Mouse (Mus musculus) limb, embryonic 13.5 days (tissue): ENCODE data around the gene Ilkap. TPM values are rescaled to one million over a fixed set of nuclear protein-coding genes. Genes with fewer than 3 reads are reported as not detected.

Experiments
- ATAC-seq: fragments of 200-750 bp; cut with Nextera tagmentation; 2 replicates; pipeline ENCODE4 v1.8.0; 2017; ENCODE audit warnings: low read depth, moderate number of reproducible peaks, moderate TSS enrichment; ENCODE audit not compliant: low FRiP score
- H3K27ac ChIP-seq: fragments of 300-500 bp; sonication (generic); 2 replicates; pipeline ENCODE4 v1.5.1; 2015; ENCODE audit warnings: inconsistent platforms, mild to moderate bottlenecking, moderate library complexity
- H3K27me3 ChIP-seq: fragments of 300-500 bp; sonication (generic); 2 replicates; pipeline ENCODE4 v1.6.1; 2015; ENCODE audit warnings: mild to moderate bottlenecking, inconsistent platforms
- H3K36me3 ChIP-seq: fragments of 300-500 bp; sonication (generic); 2 replicates; pipeline ENCODE4 v1.6.1; 2015; ENCODE audit warnings: inconsistent platforms, mild to moderate bottlenecking, moderate library complexity
- H3K4me1 ChIP-seq: fragments of 300-500 bp; sonication (generic); 2 replicates; pipeline ENCODE4 v1.6.1; 2015; ENCODE audit warnings: inconsistent platforms
- H3K4me2 ChIP-seq: fragments of 300-500 bp; sonication (generic); replicated peaks from 2 replicates; pipeline ENCODE4 v1.6.1; 2015; ENCODE audit warnings: inconsistent platforms, mild to moderate bottlenecking, moderate library complexity
- H3K4me3 ChIP-seq: fragments of 300-500 bp; sonication (generic); 2 replicates; pipeline ENCODE4 v1.5.1; 2015; ENCODE audit warnings: moderate library complexity, mild to moderate bottlenecking, inconsistent platforms
- H3K9ac ChIP-seq: fragments of 300-500 bp; sonication (generic); 2 replicates; pipeline ENCODE4 v1.6.1; 2015; ENCODE audit warnings: mild to moderate bottlenecking, inconsistent platforms
- H3K9me3 ChIP-seq: fragments of 300-500 bp; sonication (generic); 2 replicates; pipeline ENCODE4 v1.6.1; 2016; ENCODE audit warnings: inconsistent platforms
- WGBS: fragments of 180-500 bp; shearing (Covaris S2); methylation state at CpG from one replicate; pipeline ENCODE4 v1.1.7; 2015; 5-methylcytosine and 5-hydroxymethylcytosine counted together
- polyA plus RNA-seq: library from polyadenylated mRNA; unstranded; fragments of >200 nt; fragmentation: Nextera tagmentation; extraction: Ambion mirVana; gene quantifications from 2 replicates; pipeline ENCODE4 v1.2.1, GENCODE M21; 2015

Gene Ilkap
- 163 and 172 TPM in 2 replicates for polyA plus RNA-seq

DNA sequence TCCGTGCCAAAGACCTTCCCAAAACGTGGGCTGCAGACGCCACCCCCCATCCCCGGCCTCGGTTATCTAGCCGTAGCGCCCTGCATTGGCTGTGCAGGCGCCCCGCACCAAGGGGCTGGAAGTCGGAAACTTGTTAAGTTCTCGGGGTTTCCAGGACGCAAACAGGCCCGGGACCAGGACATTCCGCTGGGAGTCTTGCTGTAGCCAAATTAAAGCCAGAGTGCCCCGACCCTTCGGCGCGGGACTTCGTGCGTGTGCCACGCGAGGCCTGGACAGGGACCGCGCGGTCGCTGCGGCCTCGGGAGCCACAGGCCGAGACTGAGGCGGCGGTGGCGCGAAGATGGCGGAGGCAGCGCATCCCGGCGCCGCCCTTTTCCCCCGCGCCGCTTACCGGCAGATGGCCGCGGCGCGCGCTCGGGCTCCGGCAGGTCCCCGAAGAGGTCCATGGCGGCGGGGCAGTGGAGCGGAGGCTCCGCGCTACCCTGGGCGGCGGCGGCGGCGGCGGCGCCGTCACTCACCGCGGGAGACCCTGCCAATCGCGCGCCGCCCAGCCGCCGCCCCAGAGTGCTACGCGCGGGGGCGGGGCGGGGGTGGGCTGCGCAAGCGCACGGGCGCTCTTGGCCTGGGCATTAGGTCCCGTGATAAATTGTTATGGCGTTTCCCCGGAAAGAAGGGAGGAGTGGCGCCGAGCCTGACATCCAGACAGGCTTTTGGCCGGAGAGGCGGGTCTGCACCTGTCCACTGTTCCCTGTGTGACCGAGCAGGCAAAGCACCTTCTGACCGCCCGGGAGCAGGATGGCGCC lies at the start of gene Ilkap:
Gene Ilkap (minus strand): TSS at position 556 of the 803 bp plus-strand sequence.
- Histone ChIP-seq H3K4me2 (peak within 1 kb of the TSS; percentile 94), H3K27me3 (no peaks in the 10 kb centered on the region), H3K36me3 (peaks cover 19% of the 10 kb centered on the region), H3K9me3 (no peaks in the 10 kb centered on the region), H3K4me3 (peak within 1 kb of the TSS; percentile 81), H3K27ac (peak within 1 kb of the TSS; percentile 83), H3K4me1 (peaks cover 17% of the 10 kb centered on the region), H3K9ac (peak within 1 kb of the TSS; percentile 91)
- WGBS = under 1% methylated on average over 77 of the region's 91 CpGs
- peak; percentile 97 for ATAC-seq

DNA sequence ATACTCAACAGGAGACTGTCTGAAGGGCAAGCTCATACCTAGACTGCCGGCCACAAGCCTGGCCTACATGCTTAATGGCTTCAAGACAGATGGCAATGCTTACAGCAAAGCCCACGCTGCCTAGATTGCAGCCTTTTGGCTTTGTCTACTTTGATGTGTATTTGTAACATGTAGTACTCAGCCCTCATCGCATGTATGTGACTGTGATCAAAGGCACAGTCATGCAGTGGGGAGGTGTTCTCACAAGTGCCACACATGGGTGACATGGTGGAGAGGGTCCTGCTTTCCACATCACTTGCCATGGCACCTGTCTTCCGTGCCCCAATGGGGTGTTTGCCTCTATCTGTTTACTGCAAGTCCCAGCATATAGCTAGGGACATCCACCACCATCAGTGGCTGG lies 47.9 kb upstream of the Ilkap start:
- Histone ChIP-seq H3K27me3 (no peaks in the 10 kb centered on the region), H3K4me1 (peaks cover 17% of the 10 kb centered on the region), H3K36me3 (peaks cover 38% of the 10 kb centered on the region), H3K9ac (no peak overlapping the region), H3K27ac (no peak overlapping the region), H3K9me3 (peaks cover 7% of the 10 kb centered on the region), H3K4me3 (no peak overlapping the region), H3K4me2 (no peak overlapping the region)
- 85% methylated on average over 4 of the region's 4 CpGs for WGBS
- no peak for ATAC-seq

DNA sequence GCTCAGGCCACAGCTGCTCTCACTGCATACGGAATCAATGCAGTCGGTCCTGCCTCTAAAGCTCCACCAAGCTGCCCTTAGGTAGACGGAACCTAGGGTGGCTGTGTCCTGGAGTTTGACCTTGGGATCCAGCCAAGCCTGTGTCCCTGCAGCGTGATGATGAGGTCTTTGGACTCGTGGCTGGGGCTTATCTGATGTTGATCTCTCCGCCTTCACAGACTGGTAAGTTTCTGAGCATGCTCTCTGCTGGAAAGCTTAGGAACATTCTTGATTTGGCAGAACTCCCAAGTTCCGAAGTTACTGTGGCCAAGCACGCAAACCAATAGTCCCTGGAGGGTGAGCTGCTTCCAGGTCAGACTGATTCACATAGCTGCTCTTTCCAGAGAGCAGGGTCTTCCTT lies 47.4 kb upstream of the Ilkap start:
- no peak for ATAC-seq
- Histone ChIP-seq H3K9ac (no peak overlapping the region), H3K4me2 (no peak overlapping the region), H3K27ac (no peak overlapping the region), H3K9me3 (peaks cover 7% of the 10 kb centered on the region), H3K4me3 (no peak overlapping the region), H3K36me3 (peaks cover 38% of the 10 kb centered on the region), H3K4me1 (peaks cover 12% of the 10 kb centered on the region), H3K27me3 (no peaks in the 10 kb centered on the region)
- WGBS = 74% methylated on average over 8 of the region's 8 CpGs

DNA sequence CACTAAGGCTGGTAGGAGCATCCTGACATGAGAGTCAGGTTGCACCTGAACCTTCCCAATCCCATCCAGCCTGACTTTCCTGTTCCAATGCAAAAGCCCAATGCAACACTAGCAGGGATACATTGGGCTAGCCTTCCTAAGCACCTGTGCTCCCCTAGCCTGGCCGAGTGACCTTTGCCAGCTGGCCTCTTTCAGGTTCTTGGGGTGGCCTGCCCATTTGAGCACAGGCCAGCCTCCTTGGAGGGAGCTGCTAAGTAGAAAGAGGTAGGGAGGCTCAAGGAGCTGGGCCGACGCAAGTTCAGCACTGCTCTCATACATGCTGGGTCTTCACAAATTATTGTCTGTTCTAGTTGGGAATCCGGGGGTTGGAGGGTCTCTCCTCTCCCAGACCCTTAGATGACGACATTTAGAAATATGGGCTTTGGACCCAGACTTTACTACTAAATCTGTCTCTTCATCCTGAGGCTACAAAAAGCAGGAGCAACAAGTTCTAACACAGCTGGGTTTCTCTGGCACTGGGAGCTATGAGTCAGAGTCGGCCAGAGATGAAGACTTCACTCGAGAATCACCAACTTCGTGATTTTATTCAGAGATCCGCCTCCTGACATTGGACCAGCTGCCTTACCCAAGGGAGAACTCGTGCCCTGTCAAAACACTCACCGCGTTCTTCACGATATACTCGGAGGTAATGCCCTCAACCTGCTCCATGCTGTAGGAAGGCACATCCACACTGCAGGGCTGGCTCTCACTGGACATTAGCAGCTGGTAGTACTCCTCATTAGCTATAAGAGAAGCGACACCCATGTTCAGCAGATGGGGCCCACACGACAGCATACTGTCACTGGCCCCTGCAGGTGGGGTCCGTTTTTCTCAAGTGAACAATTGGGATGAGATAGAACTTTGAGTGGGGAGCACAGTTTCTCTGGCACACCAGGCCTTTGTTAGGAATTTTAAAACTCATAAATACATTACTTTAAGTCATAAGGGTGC lies 46.5 kb upstream of the Ilkap start:
- 90% methylated on average over 17 of the region's 17 CpGs for WGBS
- ATAC-seq = no peak
- peaks cover 39% of the 10 kb centered on the region for H3K36me3 ChIP-seq
- H3K9ac ChIP-seq = no peak overlapping the region
- no peak overlapping the region for H3K4me2 ChIP-seq
- H3K27ac ChIP-seq = no peak overlapping the region
- H3K9me3 ChIP-seq = peaks cover 7% of the 10 kb centered on the region
- H3K4me3 ChIP-seq = no peak overlapping the region
- no peaks in the 10 kb centered on the region for H3K27me3 ChIP-seq
- peaks cover 12% of the 10 kb centered on the region for H3K4me1 ChIP-seq

DNA sequence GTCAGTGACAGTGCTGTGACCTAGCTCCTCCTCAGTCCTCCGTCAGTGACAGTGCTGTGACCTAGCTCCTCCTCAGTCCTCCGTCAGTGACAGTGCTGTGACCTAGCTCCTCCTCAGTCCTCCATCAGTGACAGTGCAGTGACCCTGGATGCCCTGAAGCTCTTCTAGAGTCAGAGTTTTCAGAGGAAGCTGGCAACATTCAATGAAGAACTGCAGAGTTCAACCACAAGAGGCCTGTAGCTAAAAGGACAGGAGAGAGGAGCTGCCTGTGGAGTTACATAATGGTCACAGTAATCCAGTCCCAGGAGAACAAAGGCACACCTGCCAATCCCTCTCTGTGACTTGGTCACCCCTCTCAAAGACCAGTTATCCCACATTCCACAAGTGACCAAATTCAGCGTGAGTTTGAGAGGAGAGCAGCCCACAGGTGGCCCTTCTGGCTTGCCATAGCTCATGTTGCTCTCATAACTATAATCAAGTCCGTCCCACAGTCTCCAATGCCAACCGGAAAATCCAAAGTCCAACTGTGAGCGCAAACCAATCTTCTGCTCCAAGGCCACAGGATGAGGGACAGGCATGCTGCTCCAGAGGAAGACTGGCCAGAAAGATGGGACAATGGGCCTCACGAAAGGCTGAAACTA lies 43.9 kb upstream of the Ilkap start:
- H3K9ac ChIP-seq = 0 out of 2 replicates have a peak overlapping the region, but pooled peaks have one; percentile 13
- peaks cover 27% of the 10 kb centered on the region for H3K36me3 ChIP-seq
- peaks cover 3% of the 10 kb centered on the region for H3K9me3 ChIP-seq
- no peak overlapping the region for H3K4me2 ChIP-seq
- no peak overlapping the region for H3K27ac ChIP-seq
- H3K4me3 ChIP-seq = no peak overlapping the region
- no peak for ATAC-seq
- peaks cover 16% of the 10 kb centered on the region for H3K4me1 ChIP-seq
- no peaks in the 10 kb centered on the region for H3K27me3 ChIP-seq
- WGBS = 79% methylated on average over 7 of the region's 7 CpGs

DNA sequence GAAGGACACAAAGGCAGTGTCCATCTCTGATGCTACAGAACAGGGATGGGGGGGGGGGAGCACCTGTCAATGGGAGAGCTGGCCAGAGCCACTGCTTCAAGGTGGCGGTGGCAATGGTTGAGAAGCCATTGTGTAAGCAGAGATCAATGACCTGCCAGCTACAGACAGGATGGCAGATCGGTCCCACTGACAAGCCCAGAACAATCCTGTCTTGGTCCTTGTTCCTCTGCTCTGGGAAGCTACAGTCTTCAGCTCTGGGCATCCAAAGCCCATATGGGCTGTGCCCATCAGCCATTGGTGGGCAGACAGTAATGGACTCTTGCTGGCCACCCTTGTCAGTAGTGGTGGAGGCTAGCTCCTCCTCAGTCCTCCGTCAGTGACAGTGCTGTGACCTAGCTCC lies 43.2 kb upstream of the Ilkap start:
- Histone ChIP-seq H3K4me1 (peaks cover 22% of the 10 kb centered on the region), H3K27me3 (no peaks in the 10 kb centered on the region), H3K36me3 (peaks cover 20% of the 10 kb centered on the region; the same call in 1 of the 2 replicates), H3K4me3 (no peak overlapping the region), H3K9ac (no peak overlapping the region), H3K9me3 (no peaks in the 10 kb centered on the region), H3K27ac (no peak overlapping the region), H3K4me2 (no peak overlapping the region)
- ATAC-seq = no peak
- WGBS = 95% methylated on average over 3 of the region's 3 CpGs

DNA sequence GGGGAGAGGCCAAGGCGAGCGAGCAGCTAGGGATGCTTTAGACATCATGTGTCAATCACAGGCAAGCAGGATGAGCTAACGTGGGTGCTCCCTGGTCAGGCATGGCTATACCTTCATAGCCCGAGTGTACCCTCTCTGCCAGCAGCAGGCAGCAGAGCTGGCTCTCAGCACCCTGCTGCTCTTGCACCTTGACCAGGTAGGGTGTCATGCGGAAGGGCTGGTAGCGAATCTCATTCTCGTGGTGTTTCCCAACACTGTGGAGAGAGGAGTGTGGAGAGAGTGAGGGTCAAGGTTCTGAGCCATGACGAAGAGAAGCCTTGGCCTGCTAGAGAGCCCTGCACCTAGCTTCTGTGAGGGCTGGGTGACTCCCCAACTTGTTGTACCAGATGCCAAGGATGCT lies 41.2 kb upstream of the Ilkap start:
- peaks cover 39% of the 10 kb centered on the region for H3K4me1 ChIP-seq
- 88% methylated on average over 8 of the region's 8 CpGs for WGBS
- H3K27ac ChIP-seq = no peak overlapping the region
- no peak overlapping the region for H3K4me3 ChIP-seq
- ATAC-seq = no peak
- no peaks in the 10 kb centered on the region for H3K9me3 ChIP-seq
- peaks cover 16% of the 10 kb centered on the region for H3K36me3 ChIP-seq
- no peak overlapping the region for H3K4me2 ChIP-seq
- H3K9ac ChIP-seq = no peak overlapping the region
- H3K27me3 ChIP-seq = no peaks in the 10 kb centered on the region

DNA sequence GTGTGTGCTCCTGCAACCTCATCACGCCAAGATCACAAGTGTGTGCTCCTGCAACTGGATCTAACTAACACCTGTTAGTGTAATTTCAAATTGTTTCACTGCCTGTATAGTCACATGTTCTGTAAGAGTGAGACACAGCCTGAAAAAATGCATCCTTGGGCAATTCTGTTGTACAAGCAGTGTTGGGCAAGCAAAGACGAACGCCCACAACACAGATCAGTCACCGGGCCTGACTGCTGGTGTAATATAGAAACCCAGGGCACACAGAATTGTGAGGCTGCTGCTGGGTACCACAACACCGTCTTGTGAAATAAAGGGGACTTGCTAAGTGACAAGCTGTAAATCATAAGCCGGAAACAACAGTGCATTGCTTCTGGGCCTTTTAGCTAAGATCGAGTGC lies 39.0 kb upstream of the Ilkap start:
- no peak for ATAC-seq
- H3K27ac ChIP-seq = no peak overlapping the region
- H3K4me3 ChIP-seq = no peak overlapping the region
- 70% methylated on average over 7 of the region's 7 CpGs for WGBS
- no peak overlapping the region for H3K9ac ChIP-seq
- no peaks in the 10 kb centered on the region for H3K9me3 ChIP-seq
- H3K27me3 ChIP-seq = no peaks in the 10 kb centered on the region
- H3K4me2 ChIP-seq = no peak overlapping the region
- peaks cover 20% of the 10 kb centered on the region for H3K36me3 ChIP-seq
- H3K4me1 ChIP-seq = peaks cover 26% of the 10 kb centered on the region

DNA sequence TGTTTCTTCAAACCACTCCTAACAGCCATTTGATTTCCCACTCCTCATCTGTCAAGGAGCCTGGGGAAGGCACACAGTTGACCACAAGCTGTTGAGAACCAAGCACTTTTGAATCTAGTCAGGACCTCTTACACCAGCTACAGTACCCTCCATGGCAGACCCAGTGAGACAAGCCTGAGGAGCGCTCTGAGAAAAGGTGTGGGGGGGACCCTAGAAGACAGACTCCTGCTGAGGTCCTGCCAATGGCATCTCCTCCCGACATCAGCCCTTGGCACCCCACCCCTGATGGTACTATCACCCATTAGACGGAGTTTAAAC lies 38.4 kb upstream of the Ilkap start:
- Histone ChIP-seq H3K4me1 (peaks cover 26% of the 10 kb centered on the region), H3K9me3 (no peaks in the 10 kb centered on the region), H3K36me3 (peaks cover 23% of the 10 kb centered on the region), H3K27ac (peak overlapping the region; percentile 77; the same call in 1 of the 2 replicates), H3K4me2 (no peak overlapping the region), H3K4me3 (no peak overlapping the region), H3K27me3 (no peaks in the 10 kb centered on the region), H3K9ac (no peak overlapping the region)
- 90% methylated on average over 3 of the region's 3 CpGs for WGBS
- ATAC-seq = no peak

DNA sequence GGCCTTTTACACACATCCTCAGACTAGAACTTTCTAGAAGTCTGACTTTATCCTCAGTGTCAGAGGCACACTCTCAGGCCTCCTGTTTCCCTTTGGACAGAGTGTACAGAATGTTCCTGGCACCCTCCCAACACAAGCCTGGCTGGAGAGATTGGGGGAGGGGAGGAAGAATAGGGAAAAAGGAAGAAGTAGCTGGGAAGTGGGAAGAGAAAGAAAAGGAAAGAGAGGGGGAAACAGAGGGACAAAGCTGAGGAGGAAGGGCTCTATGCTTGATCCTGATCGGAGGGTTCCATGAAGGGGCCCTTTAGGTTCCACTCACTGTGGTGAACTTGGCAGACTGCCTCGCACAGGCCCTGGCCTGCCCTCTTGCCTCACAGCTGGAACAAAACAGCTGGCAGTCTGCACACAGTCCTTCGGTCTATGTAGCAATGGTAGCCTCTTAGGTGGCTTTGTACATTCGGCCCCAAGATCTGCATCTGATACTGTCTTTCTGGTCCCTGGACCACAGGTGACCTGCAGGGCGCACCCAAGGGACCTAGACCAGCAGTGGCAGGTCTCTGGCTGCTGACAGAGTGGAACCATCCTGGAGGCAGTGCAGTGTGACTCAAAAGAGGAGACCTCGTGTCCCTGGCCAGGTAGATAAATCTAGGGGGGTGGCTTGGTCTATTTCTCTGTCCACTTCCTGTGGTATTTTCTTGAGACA lies 37.9 kb upstream of the Ilkap start:
- 54% methylated on average over 6 of the region's 6 CpGs for WGBS
- H3K36me3 ChIP-seq = peaks cover 20% of the 10 kb centered on the region
- peaks cover 26% of the 10 kb centered on the region for H3K4me1 ChIP-seq
- H3K27ac ChIP-seq = peak overlapping the region; percentile 77
- H3K27me3 ChIP-seq = no peaks in the 10 kb centered on the region
- H3K4me3 ChIP-seq = no peak overlapping the region
- no peaks in the 10 kb centered on the region for H3K9me3 ChIP-seq
- H3K4me2 ChIP-seq = no peak overlapping the region
- ATAC-seq = peak; percentile 76
- no peak overlapping the region for H3K9ac ChIP-seq

DNA sequence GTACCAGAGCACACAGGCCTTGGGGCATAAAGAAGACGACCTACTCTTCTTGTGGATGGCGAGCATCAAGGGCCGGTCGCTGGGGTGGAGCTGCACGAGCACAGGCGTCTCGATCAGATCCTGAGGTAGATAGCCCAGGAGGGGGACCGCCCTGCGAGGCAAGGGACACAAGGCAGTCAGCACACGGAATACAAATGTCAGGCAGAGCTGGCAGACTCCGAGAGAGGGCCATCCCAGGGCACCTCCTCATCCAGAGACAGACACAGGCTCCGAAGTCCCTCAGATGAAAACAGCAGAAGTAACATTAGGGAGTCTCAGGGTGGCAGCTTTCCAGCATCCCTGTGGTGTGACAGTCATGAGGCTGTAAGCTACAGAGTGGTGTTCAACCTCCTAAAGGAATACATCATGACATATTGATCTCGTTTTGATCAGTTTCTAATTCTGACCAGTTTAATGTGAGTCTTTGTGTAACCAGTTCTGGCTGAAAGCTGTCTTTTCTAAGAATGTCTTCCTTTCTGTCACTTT lies 37.1 kb upstream of the Ilkap start:
- ATAC-seq = no peak
- 87% methylated on average over 13 of the region's 13 CpGs for WGBS

More for the DNA sequence above, 37.1 kb upstream of the Ilkap start:
- Histone ChIP-seq H3K9me3 (no peaks in the 10 kb centered on the region), H3K4me1 (peaks cover 26% of the 10 kb centered on the region), H3K4me3 (no peak overlapping the region), H3K27me3 (no peaks in the 10 kb centered on the region), H3K9ac (no peak overlapping the region), H3K4me2 (no peak overlapping the region), H3K27ac (peak overlapping the region; percentile 77), H3K36me3 (peaks cover 20% of the 10 kb centered on the region)
